Mouse (Mus musculus) midbrain, embryonic 14.5 days (tissue): ENCODE results near the gene Klk1b5. TPM values are rescaled to one million over a fixed set of nuclear protein-coding genes. Genes with fewer than 3 reads are reported as not detected.
A peak's percentile ranks its signal among the peaks of the same experiment; 100 is the strongest.

Experiments
- ATAC-seq: fragments of 200-750 bp; cut with Nextera tagmentation; 2 replicates; pipeline ENCODE4 v1.8.0; 2017; ENCODE audit warnings: moderate number of reproducible peaks, moderate library complexity; ENCODE audit not compliant: low FRiP score, low TSS enrichment
- DNase-seq: peaks from one replicate; pipeline ENCODE4 v3.0.0-alpha.2; 2015
- H3K27ac ChIP-seq: fragments of 300-500 bp; sonication (generic); replicated peaks from 2 replicates; pipeline ENCODE4 v1.5.1; 2014; ENCODE audit warnings: mild to moderate bottlenecking, low read depth, low read length, moderate library complexity
- H3K27me3 ChIP-seq: fragments of 300-500 bp; sonication (generic); 2 replicates; pipeline ENCODE4 v1.6.1; 2014; ENCODE audit warnings: low read length, control low read depth, mixed read lengths; ENCODE audit not compliant: control insufficient read depth, insufficient read depth
- H3K36me3 ChIP-seq: fragments of 300-500 bp; sonication (generic); 2 replicates; pipeline ENCODE4 v1.6.1; 2014; ENCODE audit warnings: low read length, control low read depth; ENCODE audit not compliant: control insufficient read depth, insufficient read depth
- H3K4me1 ChIP-seq: fragments of 300-500 bp; sonication (generic); 2 replicates; pipeline ENCODE4 v1.6.1; 2014; ENCODE audit warnings: mild to moderate bottlenecking, antibody characterized with exemption, low read length, control low read depth; ENCODE audit not compliant: control insufficient read depth, insufficient read depth
- H3K4me2 ChIP-seq: fragments of 300-500 bp; sonication (generic); 2 replicates; pipeline ENCODE4 v1.6.1; 2014; ENCODE audit warnings: mild to moderate bottlenecking, low read length, moderate library complexity
- H3K4me3 ChIP-seq: fragments of 300-500 bp; sonication (generic); replicated peaks from 2 replicates; pipeline ENCODE4 v1.5.1; 2014; ENCODE audit warnings: low read depth, low read length
- H3K9ac ChIP-seq: fragments of 300-500 bp; sonication (generic); replicated peaks from 2 replicates; pipeline ENCODE4 v1.6.1; 2014; ENCODE audit warnings: mild to moderate bottlenecking, low read length, moderate library complexity
- H3K9me3 ChIP-seq: fragments of 300-500 bp; sonication (generic); 2 replicates; pipeline ENCODE4 v1.6.1; 2016; ENCODE audit warnings: low read length, control low read depth, mixed read lengths; ENCODE audit not compliant: control insufficient read depth
- WGBS: fragments of 180-500 bp; shearing (Covaris S2); extraction: QIAGEN DNeasy Blood & Tissue Kit; methylation state at CpG from one replicate; pipeline ENCODE4 v1.1.7; 2014; 5-methylcytosine and 5-hydroxymethylcytosine counted together
- polyA plus RNA-seq: library from polyadenylated mRNA; unstranded; fragments of >200 nt; fragmentation: Nextera tagmentation; extraction: Ambion mirVana; gene quantifications from 2 replicates; pipeline ENCODE4 v1.2.1, GENCODE M21; 2014

Klk1b5 gene
- polyA plus RNA-seq, 1 experiment from 2014 or later = not detected

- peaks cover 6% of the 10 kb centered on the region; the same call in 1 of the 2 replicates for H3K4me1 ChIP-seq
- peak overlapping the region; percentile 47 for H3K9ac ChIP-seq
- H3K4me3 ChIP-seq = peak overlapping the region; percentile 33
- peak; percentile 83 for ATAC-seq
- H3K4me2 ChIP-seq = peak overlapping the region; percentile 64
- 2% methylated on average over 34 of the region's 34 CpGs for WGBS
- H3K36me3 ChIP-seq = no peaks in the 10 kb centered on the region
- H3K27me3 ChIP-seq = no peaks in the 10 kb centered on the region; the same call in 1 of the 2 replicates
- H3K27ac ChIP-seq = peak overlapping the region; percentile 37
- no peaks in the 10 kb centered on the region for H3K9me3 ChIP-seq
- DNase-seq = peak; percentile 99
Measured at GRCm38 (mm10) chr7:44262791-44263643, 47.3 kb downstream of the Klk1b5 start.

- no peak overlapping the region for H3K4me3 ChIP-seq
- no peak overlapping the region for H3K4me2 ChIP-seq
- WGBS = 83% methylated on average over 11 of the region's 11 CpGs
- H3K9me3 ChIP-seq = no peaks in the 10 kb centered on the region
- ATAC-seq (no peak), DNase-seq (no peak)
- no peaks in the 10 kb centered on the region for H3K36me3 ChIP-seq
- 0 out of 2 replicates have a peak overlapping the region, but pooled peaks have one; percentile 4 for H3K9ac ChIP-seq
- no peak overlapping the region for H3K27ac ChIP-seq
- peaks cover 3% of the 10 kb centered on the region; the same call in 1 of the 2 replicates for H3K4me1 ChIP-seq
- no peaks in the 10 kb centered on the region; the same call in 1 of the 2 replicates for H3K27me3 ChIP-seq
Measured at GRCm38 (mm10) chr7:44268117-44268516, 52.4 kb downstream of the Klk1b5 start.

DNA sequence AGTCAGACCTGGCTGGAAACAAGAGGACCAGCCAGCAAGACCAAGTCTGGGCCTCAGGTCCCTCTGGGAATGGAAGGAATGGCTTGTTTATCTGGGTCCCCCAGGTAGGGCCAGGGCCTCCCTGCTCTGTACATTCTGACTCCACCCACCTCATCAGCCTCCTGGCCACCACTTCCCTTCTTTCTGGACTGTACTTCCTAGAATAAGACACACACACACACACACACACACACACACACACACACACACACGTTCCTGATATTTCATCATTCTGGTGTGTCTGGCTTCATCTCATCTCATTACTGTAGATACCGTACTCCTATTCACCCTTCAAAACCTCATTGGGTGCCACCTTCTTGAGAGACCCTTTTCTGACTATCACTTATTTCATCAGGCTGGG lies 53.7 kb downstream of the Klk1b5 start:
- ATAC-seq = no peak
- no peaks in the 10 kb centered on the region for H3K36me3 ChIP-seq
- no peak overlapping the region for H3K9ac ChIP-seq
- 92% methylated on average over 2 of the region's 2 CpGs for WGBS
- no peaks in the 10 kb centered on the region; the same call in 1 of the 2 replicates for H3K27me3 ChIP-seq
- no peaks in the 10 kb centered on the region for H3K4me1 ChIP-seq
- no peak overlapping the region for H3K4me2 ChIP-seq
- no peak overlapping the region for H3K4me3 ChIP-seq
- no peak overlapping the region for H3K27ac ChIP-seq
- no peaks in the 10 kb centered on the region for H3K9me3 ChIP-seq
- DNase-seq = no peak

Other genes with a start within 250 kb of the Klk1b5 start
- not detected in 2 replicates for gene Klk1b1, start 249.2 kb upstream of the Klk1b5 start, polyA plus RNA-seq
- gene Klk1b9, start 239.9 kb upstream of the Klk1b5 start, polyA plus RNA-seq = not detected in 2 replicates
- not detected in 2 replicates for gene Klk1b11, start 220.1 kb upstream of the Klk1b5 start, polyA plus RNA-seq
- gene Klk1b26, start 203.8 kb upstream of the Klk1b5 start, polyA plus RNA-seq = not detected in 2 replicates
- not detected in 2 replicates for gene Klk1b27, start 163.7 kb upstream of the Klk1b5 start, polyA plus RNA-seq
- not detected in 2 replicates for gene Klk1b21, start 113.6 kb upstream of the Klk1b5 start, polyA plus RNA-seq
- not detected in 2 replicates for gene Klk1b22, start 103.3 kb upstream of the Klk1b5 start, polyA plus RNA-seq
- gene Klk1b16, start 79.2 kb upstream of the Klk1b5 start, polyA plus RNA-seq = not detected in 2 replicates
- not detected in 2 replicates for gene Klk1b24, start 27.7 kb upstream of the Klk1b5 start, polyA plus RNA-seq
- not detected in 2 replicates for gene Klk1b3, start 17.8 kb upstream of the Klk1b5 start, polyA plus RNA-seq
- gene Klk1b4, start 8.5 kb upstream of the Klk1b5 start, polyA plus RNA-seq = not detected in 2 replicates
- gene Klk1, start 9.4 kb downstream of the Klk1b5 start, polyA plus RNA-seq = not detected in 2 replicates
- not detected in 2 replicates for gene Gm36864, start 20.2 kb downstream of the Klk1b5 start, polyA plus RNA-seq
- 1.3 and 1.8 TPM in 2 replicates for gene 1700028J19Rik, start 30.8 kb downstream of the Klk1b5 start, polyA plus RNA-seq
- gene 2410002F23Rik, start 30.8 kb downstream of the Klk1b5 start, polyA plus RNA-seq = 199 and 211 TPM in 2 replicates
- gene Acp4, start 41.4 kb downstream of the Klk1b5 start, polyA plus RNA-seq = not detected in 2 replicates
- 1.8 TPM in 1 of 2 replicates, not detected in the other for gene Gm15517, start 45.5 kb downstream of the Klk1b5 start, polyA plus RNA-seq
- 4.6 and 4.7 TPM in 2 replicates for gene Clec11a, start 91.0 kb downstream of the Klk1b5 start, polyA plus RNA-seq
- gene Shank1, start 94.3 kb downstream of the Klk1b5 start, polyA plus RNA-seq = 35.1 and 37.8 TPM in 2 replicates
- gene Syt3, start 168.2 kb downstream of the Klk1b5 start, polyA plus RNA-seq = 39.5 and 48.5 TPM in 2 replicates
- gene 1700008O03Rik, start 169.9 kb downstream of the Klk1b5 start, polyA plus RNA-seq = 1.7 and 1.9 TPM in 2 replicates
- gene Lrrc4b, start 213.1 kb downstream of the Klk1b5 start, polyA plus RNA-seq = 28.4 and 39.0 TPM in 2 replicates
- 8.6 and 8.9 TPM in 2 replicates for gene Aspdh, start 249.4 kb downstream of the Klk1b5 start, polyA plus RNA-seq